Mouse (Mus musculus) heart, adult 2 months (tissue): ENCODE data around the gene Hrh1.

Source experiments
- CTCF ChIP-seq: fragments of 200-600 bp; IDR thresholded peaks from 2 replicates; pipeline ENCODE4 v1.8.1; 2022; ENCODE audit warnings: antibody characterized with exemption, mild to moderate bottlenecking, moderate library complexity
- EP300 ChIP-seq: fragments of 200-500 bp; IDR thresholded peaks from 2 replicates; pipeline ENCODE4 v1.6.1; 2011; ENCODE audit warnings: low read depth, low read length, control low read depth; ENCODE audit not compliant: insufficient read depth

- TF ChIP-seq CTCF (peak; percentile 48), EP300 (no peak)
Observed at GRCm38 (mm10) chr6:114408278-114408677, 10.5 kb downstream of the Hrh1 start.
